Mouse (Mus musculus) c-Kit-positive CD71-negative TER-119-negative erythroid progenitor cells, embryonic 14.5 days (primary cell): ENCODE measurements around the gene Trub1.

Experiments used
- DNase-seq: peaks from one replicate; pipeline ENCODE4 v3.0.0-alpha.2; 2013; ENCODE audit warnings: low read depth

Gene Trub1

DNA sequence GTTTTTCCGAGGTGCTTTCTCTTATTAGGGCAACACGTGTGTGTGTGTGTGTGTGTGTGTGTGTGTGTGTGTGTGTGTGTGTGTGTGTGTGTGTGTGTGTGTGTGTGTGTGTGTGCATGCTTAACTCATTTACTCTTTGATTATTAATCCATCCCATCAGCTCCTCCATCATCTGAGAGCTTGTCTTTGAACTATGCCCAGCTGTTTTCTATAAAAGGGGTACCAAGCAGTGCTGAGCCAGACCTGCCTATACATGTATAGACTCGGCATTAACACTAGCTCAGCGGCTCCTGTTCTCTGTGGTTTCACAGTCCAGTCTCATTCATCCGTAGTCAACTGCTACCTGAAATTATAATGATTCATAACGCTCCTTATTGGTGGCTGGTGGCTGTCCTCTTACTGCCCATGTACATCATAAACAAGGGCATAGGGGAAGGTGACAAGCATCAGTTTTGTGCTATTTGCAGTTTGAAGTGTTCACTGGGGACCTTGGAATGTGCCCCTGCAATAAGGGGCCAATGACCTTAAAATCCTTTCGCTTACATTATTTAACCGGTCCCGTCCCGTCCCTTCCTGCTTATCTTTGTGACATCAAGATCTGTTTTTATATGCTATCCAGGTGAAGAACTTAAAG lies 45.5 kb downstream of the Trub1 start:
- DNase-seq = no peak

DNA sequence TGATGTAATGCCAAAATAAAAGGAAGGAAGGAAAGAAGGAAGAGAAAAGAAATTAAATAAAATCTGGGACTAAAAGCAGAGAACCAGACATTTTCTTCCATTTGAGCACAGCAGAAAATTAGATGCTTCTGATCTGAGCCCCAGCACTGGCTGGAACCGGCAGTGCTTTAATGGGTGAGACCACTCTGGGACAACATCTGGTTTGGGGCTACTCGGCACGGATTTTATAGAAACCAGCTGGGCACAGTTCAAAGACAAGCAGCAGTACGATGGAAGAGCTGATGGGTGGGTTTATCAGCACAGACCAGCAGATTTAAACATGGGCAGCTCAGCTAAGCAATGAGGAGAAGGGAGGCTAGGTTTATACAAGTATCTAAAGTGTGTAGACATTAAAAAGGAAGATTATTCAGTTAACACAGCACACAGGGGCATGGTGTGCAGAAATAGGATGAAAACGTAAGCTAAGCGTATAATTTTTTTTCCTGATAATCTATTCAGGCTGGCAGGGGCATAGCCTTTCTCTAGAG lies 46.2 kb downstream of the Trub1 start:
- no peak for DNase-seq

DNA sequence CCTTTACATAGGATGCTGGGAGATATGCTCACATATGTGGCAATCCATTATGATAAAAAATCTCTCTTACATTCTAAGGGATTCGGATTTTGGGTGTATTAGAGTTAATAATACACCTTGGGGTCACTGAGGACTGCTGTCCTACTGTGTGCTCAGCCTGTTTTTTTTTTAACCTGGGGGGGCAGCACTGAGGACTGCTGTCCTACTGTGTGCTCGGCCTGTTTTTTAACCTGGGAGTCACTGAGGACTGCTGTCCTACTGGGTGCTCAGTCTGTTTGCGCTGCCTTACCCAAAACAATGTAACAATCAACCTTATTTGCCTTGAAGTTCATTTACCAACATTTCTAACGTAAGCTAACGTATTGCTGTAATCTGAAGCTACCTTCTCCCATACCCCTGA lies 47.5 kb downstream of the Trub1 start:
- no peak for DNase-seq

DNA sequence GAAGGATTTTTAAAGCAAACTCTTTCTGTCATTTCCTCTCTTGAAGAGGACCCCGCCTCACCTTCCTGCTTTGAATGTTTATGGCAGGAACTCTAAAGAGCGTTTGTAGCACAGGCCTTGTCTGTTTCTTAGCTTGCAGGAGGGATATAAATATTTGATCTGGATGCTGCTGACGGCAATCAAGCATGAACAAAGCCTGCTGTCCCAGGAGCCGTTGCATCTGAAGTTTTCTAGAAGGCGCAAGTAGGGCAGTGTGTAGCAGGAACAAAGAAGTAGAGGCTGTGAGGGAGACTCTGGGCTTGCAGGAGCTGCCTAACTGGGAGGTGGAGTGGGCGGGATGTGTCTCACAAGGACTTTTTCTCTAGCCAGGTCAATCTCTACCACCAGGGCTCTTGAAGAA lies 50.4 kb downstream of the Trub1 start:
- DNase-seq = no peak

DNA sequence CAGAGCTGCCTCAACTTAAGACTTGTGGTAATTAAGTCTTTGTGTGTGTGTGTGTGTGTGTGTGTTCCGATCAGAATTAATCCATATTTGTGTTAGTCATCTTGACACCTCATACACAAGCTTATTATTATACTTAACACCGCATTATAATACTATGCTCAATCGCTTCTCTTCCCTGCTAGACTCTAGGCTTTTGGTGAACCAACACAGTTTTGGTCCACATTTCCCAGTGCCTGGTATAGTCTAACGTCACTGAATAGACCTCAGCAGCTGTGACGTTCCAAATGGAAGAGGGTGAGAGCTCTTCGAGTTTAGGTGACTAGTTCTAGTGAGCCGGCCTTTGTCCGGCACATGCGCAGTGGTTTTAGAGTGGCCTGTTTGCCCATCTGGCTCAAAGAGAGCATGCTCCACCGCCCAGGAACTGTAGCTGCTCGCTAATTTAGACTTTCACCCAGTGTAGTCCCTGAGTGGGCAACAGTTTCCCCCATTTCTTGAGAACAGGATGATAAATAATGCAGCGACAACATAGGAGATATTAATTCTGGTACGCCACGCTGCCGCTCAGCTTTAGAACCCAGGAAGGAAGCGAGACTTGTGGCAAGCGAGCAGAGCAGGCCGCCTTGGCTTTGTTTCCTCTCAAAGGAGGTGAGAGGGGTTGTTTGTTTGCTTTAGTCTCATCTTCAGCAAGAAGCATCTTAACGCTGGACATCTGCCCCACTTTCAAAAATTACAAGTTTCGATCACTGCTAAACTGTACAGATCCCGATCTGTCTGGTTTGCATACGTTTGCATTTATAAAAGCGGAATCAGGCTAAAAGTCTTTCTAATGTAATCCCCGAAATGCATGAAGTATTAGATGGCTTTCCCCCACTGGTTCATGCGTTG lies 52.6 kb downstream of the Trub1 start:
- DNase-seq = no peak

DNA sequence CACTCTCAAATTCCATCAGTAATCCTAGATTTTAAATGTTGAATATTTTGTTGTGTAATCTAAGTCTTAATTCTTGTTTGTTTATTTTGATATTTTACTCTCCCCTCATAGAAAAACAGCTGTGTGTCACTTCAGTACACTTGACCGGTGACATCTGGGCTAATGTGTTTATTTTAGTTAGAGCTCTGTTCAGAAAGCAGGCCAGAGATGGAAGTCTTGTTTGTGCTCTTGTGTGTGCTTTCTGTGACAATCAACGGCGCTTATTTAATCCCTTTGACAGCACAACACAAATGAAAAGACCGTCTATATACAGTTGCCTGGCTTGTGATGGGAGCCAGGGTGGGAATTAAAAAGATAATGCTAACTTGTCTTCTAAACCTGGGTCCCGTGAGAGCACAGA lies 53.9 kb downstream of the Trub1 start:
- no peak for DNase-seq

DNA sequence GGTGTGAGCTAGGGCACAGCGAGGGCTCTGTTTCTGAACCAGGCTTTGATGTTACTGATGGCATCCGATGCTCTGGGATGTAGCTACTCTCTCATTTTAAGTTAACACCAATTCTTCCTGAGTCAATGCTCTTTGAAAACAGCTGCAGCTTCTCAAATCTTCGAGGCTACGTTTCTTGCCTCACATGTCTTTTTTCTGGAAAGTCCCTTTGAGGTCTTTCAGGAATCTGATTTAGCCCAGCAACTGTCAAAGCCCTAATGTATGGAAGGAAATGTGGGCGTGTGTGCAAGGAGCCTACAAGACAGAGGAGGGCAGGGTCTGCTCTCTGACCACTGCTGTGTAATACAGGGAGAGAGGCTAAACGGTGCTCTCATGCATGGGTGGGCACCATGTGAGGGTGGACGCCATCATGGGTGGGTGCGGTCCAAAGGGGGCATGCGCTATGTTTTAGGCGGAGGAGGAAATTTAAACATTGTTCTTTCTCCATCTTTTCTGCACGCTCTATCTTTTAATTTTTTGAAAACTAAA lies 55.6 kb downstream of the Trub1 start:
- no peak for DNase-seq

DNA sequence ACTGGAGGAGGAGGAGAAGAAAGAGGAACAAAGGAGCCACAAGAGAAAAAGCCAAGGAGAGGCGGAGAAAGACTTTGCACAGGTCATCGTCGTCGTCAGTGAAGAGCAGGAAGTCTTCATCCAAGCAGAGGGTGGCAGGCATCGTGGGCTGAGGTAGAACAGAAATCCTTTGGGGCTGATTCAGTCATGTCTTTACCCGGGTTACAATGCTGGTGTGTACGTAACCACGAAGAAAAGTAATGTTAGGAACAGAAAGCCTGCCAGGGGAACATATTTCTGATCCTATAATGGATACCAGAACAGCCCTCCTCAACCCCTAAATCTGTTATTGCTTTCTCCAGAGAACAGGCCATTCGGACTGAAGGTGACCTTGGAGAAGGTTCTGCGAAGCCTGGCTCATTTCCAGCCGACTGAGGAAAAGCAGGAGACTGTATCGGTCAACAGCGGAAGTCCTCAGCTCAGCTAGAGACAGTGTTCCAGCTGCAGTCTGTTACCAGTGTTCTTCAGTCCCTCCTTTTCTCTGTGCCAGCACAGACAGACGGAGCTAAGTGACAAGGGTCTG lies 57.1 kb downstream of the Trub1 start:
- peak; percentile 28 for DNase-seq

DNA sequence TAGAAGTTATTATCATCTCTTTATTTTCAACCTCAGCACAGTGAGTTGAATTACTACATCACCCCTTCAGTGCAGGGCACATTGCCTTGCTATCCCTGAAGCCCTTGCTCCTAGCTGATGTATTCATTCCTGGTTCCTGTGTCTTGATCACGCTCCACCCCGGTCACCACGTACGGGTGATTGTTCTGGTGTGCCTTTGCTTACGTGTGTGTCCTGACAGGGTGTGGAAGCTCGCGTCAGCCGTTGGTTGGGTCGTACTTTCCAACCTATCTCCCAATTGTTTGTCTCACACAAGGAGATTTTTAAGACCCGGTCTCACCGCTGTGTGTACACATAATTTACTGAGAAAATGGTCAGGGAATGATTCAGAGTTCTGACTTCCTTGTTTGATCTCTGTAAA lies 58.1 kb downstream of the Trub1 start:
- no peak for DNase-seq

DNA sequence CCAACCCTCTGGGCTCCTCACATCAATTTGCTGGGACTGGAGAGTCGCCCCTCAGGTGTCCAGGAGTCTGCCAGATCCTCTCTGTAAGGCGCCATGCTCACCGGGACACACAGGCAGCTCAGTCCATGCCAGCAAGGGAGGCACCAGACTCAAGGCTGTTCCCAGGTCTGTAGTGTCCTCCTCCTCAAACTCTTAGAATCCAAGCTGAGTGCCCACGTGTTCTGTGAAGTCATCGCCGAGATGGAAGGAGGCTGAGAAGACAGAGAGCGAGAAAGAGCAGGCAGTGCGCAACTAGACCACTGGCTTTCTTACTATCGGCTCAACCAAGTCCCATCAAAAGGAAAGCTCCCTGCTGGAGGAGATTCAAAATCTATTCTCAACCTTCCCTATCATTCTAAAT lies 60.4 kb downstream of the Trub1 start:
- no peak for DNase-seq

DNA sequence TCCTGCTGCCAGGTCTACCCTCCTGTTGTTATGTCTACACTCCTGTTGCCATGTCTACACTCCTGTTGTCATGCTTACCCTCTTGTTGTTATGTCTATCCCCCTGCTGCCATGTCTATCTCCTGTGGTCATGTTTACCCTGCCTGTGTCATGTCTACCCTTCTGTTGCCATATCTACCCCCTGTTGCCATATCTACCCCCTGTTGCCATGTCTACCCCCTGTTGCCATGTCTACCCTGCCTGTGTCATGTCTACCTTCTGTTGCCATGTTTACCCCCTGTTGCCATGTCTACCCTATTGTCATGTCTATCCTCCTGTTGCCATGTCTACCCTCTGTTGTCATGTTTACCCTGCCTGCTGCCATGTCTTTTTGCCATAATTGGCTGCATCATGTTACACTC lies 69.0 kb downstream of the Trub1 start:
- DNase-seq = no peak

DNA sequence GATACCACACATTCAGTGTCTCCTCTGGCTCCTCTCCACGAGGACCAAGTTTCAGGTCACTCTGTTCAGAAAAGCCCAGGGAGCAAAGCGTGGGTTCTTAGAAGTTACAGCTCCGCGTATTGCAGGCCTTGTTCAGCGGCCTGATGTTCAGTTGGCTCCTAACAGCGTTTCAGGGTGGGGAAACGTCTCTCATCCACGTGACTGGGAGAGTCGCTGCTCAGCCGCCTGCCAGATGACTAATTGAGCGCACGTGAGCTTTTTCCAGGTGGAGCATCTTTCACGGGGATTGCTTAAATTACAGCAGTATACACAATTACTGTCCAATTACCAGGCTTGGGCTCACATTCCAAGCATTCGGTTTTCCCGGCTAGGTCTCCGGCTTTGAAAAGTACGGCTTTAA lies 70.7 kb downstream of the Trub1 start:
- no peak for DNase-seq

DNA sequence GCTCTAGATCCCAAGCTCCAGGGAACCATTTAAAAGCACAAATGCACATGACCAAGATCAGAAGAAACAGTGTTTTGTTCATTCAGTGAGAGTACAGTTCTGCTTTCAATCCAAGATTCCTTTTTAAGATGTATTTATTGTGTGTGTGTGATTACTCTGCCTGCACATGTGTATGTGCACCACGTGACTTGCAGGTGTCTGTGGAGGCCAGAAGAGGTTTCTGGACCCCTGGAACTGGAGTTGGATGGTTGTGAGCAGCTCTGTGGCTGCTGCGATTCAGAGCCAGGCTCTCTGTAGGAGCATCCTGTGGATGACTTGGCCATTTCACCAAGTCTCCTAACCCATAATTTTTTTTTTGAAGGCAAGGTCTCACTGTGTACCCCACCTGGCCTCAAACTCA lies 73.0 kb downstream of the Trub1 start:
- no peak for DNase-seq

DNA sequence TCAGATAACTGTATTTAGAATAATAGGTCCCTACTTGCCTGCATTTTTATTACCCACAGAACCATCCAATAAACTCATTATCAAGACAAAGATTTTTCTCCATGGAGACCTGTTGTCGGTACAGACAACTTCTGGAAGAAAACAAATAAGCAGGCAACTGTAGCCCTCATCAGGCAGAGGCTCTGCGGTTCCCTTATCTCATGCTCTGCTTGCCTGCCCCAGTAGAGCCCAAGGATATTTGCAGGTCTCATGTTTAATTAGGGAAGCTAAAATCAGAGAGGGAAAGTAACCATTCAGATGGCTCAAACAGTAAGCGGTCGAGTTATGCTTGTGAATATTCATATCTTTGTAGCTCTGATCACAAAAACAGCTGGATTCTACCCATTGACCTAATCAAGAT lies 77.5 kb downstream of the Trub1 start:
- no peak for DNase-seq

DNA sequence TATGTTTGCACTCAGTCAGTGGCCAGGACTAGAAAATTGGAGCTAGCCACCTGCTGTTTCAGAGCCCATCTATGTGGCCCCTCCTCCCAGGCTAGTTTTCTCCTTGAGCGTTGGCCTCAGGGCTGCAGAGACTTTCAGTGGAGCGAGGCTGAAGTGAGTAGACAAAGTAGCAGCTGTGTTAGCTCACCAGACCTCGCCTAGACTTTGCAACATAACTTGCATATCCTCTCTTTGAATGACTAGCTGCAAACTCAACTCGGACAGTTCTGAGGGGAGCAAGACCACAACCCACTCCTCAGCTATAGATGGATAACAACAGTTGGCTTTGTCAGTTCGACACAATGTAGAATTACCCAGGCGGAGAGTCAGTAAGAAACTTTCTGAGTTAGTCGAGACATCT lies 81.5 kb downstream of the Trub1 start:
- no peak for DNase-seq

DNA sequence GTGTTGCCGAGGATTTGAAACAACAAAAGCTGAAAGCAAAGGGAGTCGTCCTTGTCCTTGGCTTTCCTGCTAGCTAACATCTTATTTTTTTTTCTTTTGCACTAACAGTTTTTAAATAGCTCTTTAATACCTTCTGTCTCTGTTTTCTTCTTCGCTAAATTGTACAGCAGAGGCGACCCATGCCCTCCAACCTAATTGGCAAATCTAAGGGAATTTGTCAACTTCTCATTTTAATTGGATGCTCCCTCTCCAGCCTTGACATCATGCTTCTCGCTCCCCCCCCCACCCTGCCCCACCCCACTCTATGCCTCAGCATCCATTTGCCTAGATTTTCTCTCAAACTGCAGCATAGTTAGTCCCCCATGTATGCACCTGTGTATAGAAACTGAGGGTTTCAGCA lies 83.8 kb downstream of the Trub1 start:
- no peak for DNase-seq

DNA sequence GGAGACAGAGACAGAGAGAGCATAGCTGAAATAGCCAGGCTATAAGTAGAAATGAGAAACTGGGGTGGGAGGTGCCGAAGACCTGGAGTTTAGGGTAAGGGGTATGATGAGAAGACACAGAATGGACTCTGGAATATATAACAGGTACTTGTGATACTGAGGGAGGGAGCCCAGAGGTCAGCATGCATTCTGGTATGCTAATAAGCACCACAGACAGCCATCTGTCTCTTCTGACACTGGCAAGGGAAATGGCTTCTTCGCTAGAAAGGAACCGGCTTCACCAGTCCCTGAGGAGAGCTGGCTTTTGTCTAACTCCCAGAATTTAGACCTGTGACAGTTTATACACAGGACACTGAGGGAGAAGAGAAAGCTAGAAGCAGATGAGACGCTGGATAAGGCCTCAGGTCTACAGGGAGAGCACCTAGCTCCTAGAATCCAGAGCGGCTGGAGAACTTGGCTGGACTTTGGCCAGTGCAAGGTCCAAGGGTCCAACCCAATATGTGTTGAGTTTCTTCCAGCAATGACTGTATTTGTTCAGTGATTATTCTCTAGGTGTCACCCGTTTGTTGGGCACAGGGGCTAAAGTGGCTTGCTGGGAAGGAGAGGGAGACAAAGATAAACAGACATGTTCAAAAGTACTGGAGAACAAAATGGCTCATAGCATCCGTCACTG lies 84.9 kb downstream of the Trub1 start:
- DNase-seq = no peak

DNA sequence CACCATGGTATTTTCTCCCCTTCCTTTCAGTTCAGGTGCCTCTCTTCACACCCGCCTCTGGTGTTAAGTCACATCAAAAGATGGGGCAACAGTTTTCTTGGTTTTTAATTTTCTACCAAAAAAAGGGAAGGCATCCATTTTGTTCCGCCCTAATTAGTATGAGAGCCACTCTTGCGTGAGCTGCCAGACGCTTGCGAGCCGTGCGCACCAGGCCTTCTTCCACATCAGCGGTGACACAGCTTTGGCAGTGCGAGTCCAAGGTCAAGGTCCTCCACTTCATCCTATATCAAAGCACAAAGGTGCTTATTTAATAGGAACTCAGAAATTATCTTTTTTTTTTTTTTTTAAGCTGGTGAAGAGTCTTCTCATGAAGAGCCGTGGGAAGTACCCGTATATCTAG lies 87.4 kb downstream of the Trub1 start:
- DNase-seq = no peak
